Mouse (Mus musculus) lung, postnatal 14 days (tissue): ENCODE measurements at regions not wholly inside any gene's neighbourhood (a gene's known extent, or its start where the extent isn't known, plus 50 kb on each side); places are given as distances from the start of the nearest gene placed in this dataset.

Experiments
- DNase-seq: peaks from one replicate; pipeline ENCODE4 v3.0.0; 2021

DNA sequence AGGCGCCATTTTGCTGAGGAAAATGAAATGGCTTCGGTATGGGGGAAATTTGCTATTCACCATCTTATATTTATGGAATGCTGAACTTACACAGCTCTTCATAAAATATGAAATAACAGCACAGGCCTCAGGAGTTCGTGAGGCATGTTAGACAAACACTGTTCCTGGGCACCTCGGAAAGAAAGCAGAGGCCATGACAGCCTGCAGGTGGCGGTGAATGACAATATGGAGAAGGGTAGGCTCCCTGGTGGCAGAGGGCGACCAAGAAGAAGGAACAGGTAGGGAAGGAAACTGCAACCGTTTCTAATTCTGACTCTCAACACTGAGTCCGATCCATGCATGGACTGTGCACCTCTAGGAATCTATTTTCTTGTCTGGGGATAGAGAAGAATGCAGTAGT lies 553.6 kb upstream of the Tmpo start:
- DNase-seq, result peak; percentile 1

DNA sequence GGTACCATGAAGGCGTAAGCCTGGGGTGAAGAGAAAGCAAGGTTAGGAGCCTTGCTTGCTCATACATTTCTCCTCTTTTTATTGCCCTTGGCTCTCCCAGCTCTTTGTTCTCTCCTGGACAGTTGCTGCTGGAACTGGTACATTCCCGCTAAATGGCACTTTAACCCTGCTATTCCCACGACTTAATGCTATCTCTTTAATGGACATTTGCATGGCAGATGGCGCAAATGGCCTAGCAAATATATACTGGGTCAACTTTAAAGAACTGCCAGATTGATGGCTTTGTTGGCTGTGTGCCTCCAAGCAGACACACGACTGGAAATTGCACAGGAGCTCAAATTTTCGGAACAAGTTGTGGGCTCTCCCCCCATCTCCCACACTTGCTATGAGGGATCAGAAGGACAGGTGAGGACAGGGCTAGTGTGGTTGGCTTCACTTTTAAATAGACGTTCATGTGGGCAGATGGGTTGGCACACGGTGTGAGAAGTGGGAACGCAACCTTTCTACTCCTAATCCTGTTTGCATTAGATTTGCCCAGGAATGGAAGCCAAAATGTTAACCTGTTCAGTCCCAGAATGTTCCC lies 551.0 kb upstream of the Tmpo start:
- no peak for DNase-seq

DNA sequence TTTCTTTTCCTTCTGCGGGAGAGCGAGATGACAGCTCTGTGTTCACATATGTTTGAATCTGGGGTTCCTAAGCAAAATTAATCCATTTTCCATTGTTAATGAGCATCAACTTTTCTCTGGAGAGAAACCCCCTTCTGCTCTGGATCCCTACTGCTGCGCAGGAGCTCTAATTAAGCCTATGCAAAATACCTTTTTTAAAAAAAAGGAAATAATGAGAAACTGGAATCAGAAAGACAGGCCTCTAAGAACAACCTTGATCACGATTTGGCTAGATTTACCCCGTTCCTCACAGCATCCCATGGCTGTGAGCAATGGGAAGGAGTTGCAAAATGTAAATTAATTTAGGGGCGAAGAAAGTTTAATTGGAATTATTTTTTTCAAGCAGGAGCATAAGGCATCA lies 548.9 kb upstream of the Tmpo start:
- no peak for DNase-seq

DNA sequence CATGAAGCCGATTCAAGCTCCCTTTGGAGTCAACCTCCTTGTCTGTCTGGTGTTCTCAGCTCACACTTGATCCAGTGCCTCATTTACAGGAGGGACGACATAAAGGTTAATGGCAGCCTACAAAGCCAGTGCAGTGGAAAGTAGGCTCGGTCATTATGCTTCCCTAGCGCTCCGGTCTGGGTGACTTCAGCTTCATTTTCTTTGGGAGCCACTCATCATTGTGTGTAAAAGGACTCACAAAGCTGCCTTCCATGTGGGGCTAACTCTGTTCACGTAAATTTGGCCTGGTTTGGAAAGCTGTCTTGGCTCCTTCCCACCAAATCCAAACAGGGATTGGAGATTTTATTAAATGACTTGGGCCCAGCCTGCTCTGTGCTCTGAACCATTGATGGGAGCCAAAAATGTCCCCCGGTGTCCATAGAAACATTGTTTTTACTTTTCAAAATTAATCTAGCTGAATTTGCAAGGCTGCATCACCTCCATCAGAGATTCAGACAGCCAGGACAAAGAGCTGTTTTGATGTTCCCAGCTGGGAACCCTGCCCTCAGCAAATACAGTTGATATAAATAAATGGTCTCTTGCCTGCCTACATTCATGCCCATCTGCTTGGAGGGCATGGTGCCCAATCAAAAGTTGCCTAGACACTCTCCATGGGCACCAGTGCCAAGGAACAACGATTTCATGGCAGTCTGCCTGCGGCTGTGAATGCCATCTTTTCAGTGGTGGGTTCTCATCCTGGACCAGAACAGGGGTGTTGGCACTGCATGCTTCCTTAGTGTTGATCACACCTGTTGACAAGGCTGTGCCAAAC lies 538.7 kb upstream of the Tmpo start:
- DNase-seq, result no peak

DNA sequence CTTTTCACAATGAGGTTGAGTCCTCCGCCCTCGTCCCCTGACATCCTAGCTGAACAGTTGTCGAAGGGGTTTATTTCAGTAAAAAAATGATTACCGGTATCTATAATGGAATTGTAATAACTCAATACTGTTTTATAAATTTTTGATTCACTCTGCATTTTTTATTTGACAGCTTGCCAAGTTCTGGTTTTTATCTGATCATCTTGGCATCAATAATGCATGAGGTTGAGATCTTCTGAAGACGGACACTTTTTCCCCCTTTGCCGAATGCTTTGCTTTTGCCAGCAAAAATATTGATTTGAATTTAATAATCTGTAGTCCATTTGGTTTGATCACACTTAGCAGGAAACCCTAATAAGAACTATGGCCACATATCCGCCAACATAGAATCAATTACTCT lies 535.5 kb upstream of the Tmpo start:
- DNase-seq, result no peak

DNA sequence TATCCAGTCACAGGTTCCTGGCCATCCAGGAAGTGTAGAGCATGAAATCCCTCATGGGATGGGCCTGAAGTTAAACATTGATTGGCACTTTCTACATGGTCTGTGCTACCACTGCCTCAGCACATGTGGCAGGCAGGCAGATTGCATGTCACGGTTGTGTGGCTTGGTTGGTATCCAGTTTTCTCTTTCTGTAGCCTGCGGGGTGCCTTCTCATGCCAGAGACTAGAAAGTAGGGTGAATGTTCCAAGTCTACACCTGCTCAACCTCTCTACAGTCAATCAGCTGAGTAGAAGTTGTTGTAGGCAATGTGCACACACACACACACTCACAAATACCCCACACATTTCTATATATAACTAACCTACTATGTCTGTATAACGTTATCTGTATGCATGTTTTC lies 533.5 kb upstream of the Tmpo start:
- DNase-seq, result no peak

DNA sequence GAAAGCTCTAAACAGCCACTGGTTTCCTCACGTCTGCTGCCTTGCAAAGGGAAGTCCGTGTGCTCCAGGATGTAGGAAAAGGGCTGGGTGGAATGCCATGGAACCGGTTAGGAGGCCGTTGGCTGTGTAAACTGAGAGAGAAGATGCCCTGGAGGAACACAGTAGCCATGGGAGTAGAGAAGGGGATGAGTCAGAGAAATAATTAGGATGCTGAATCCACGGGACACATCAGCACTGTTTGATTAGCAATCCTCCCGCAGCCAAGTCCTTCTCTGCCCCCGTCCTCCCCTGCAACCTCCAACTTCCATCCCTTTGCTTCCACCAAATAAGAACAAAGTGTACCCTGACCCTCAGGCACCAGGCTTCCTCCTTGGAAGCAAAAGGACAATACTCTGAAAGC lies 532.4 kb upstream of the Tmpo start:
- DNase-seq, result no peak

DNA sequence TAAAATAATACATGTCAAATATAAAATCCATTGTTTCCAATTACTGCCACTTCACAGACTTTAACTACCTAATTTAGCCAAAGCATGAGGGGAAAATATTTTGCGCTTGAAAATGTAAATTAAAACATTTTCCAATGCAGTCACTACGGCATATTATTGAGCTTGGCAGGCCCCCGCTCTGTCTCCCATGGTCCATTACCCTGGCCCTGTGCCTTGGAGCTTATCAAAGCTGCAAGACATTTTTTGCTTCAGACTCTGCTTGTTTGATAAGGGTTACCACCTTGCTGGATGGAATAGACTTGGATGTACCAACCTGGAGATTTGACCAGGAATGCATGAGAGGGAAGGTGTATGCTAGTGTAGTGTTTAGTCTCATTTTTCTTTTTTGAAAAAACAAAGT lies 525.7 kb upstream of the Tmpo start:
- no peak for DNase-seq

DNA sequence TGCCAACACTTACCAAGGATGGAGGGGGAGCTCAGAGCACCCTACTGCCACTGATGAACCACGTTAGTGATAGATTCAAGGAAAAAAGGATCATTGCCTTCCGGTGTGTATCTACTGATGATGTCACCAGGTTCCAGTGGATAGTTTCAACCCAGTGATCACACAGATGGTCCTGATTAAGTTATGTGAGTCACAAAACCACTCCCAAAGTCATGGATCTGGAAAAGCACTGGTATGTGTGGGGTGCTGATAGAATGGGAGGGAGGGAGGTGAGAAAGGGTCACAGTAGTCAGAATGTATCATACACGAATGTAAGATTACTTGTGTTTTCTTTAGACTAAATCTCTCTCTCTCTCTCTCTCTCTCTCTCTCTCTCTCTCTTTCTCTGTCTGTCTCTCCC lies 523.6 kb upstream of the Tmpo start:
- DNase-seq, result no peak

DNA sequence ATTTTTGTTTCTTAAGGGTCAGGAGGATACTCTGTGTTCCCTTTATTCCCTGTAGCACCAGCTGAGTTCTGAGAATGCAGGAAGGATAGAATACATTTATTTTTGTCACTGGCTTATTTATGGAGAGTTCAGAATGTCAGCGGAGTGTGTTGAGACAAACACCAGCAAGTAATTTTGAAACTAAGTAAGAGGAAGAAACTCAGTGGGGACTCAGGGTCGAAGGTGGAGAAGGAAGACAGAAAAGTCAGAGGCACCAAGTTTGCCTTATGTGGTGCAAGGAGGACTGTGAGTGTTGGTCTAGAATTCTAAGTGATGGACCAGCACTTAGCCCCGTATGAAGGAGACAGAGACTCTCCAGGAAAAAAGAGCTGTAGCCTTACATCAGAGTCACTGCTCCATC lies 520.7 kb upstream of the Tmpo start:
- no peak for DNase-seq

DNA sequence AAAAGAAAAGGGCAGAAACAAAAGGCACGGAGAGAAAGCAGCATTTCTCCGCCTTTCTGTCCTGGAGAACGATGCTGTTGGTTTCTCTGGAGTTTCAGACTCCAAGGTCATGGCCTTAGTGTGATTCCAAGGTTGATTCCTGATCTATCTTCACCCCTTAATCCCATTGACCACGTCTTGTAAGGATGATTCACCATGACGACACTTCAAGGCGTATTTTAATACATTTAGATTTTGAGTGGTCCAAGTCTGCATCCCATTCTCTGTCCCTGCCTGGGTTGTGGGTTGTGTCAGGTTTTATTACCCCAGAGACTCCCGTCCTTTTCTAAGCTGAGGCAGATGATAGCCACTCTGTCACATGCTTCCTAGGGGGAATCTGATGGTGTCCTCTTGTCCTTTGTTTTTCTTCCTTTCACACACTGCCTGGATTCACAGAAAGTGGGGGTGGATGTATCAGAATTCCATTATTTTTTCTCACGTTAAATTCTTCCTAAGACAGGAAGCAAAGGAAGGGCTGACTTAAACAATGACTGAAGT lies 505.0 kb upstream of the Tmpo start:
- no peak for DNase-seq

DNA sequence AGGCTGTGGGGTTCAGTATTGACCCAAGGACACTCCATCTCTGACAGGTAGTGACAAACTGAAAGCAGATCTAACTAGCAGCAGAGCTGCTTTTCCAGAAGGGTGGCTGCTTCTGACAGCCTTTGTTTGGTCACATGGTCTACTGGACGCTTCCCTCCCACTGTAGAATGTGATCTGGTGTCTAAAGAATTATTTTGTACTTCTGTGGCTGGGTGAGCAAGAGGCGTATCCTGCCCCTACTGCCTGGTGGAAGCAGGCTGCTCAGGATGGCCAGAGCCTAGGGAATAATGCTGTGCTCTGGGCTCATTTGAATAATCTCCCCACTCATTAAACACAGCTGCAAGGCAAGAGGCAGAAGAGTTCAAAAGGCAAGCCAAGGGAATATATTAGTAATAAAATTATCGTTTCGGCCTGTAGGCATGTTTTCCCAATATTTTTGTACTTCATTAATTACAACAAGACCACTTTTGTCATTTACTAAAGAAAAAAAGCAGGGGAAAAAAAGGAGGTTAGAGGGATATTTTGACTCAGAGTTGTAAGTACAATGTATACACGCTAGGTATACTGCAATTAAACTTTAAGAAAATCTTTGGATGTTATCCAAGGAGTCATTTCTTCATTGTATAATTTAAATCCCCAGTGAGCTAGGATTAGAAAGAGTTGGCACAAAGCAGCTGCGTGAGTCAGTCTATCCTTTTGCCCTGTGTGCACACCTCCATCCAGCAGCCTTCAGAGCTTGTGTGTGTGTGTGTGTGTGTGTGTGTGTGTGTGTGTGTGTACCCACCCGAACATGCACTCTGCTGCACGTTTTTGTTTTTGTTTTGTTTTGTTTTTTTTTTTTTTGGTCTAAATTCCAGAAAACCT lies 504.3 kb upstream of the Tmpo start:
- no peak for DNase-seq

DNA sequence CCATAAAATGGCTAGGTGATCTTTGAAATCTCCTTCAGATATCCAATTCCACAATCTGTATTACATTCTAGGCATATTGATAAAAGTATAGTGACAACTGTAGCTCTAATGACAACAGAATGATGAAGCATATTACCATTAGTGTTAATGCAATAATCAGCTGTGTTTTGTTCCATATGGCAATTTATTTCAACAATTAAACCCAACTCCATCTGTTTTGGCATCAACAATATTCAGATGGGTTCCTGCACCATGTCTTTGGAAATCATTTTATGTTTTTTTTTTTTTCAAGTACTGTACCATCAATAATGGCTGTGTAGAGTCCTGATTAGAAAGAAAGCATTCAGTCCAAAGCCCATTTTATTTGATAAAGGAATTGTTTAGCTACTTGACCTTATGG lies 498.5 kb upstream of the Tmpo start:
- DNase-seq, result no peak

DNA sequence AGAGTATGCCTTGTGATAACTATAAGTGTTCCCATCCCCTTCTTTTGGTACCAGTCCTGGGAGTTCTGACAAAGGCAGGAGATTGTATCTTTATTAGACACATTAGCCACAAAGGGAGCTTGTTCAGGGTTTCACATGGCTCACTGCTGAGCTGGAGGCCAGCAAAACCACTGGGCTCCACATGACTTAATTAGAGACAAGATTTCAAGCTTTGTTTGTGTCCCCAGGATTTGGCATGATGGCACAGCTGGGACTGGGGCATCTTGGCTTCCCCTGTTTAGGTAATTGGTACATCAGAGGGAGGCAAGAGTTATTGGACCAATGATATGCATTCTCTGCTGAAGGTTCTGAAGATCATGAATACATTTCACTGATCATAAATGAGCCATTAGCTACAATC lies 456.8 kb upstream of the Tmpo start:
- DNase-seq, result no peak

DNA sequence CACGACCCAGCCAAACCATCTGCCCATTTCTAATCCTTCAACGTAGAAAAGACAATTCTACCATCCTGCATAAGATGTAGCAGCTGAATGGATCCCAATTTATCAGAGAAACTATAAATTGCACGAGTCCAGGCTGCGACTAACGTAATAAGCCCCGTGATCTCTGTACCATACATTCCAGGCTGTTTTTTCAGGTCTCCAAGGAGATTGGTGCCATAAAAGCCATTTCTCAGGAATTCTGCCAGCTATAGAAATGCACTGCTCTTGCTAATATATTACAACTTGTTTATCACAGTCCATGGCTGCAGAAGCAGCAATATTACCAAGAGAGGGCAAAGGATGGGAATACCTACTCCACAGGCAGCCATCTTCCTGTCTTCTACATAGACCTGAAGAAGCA lies 447.6 kb upstream of the Tmpo start:
- no peak for DNase-seq

DNA sequence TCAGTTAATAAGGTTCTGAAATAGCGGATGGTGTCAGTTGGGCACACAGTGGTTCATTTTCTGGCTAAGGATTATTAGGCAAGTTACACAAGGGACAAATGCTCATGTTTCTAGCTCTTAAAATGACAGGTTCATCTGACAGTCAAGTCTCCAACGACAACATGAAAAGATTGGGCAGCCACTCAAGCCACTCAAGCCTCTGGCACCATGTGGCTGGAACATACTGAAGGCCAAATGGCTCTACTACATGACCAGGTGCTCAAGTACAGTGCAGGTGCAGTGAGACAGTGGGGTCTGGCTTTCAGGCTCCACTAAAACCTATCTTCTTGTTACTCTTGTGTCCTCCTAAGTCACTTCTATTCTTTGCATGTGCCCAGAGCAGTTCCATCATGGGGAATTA lies 441.2 kb upstream of the Tmpo start:
- DNase-seq, result no peak

DNA sequence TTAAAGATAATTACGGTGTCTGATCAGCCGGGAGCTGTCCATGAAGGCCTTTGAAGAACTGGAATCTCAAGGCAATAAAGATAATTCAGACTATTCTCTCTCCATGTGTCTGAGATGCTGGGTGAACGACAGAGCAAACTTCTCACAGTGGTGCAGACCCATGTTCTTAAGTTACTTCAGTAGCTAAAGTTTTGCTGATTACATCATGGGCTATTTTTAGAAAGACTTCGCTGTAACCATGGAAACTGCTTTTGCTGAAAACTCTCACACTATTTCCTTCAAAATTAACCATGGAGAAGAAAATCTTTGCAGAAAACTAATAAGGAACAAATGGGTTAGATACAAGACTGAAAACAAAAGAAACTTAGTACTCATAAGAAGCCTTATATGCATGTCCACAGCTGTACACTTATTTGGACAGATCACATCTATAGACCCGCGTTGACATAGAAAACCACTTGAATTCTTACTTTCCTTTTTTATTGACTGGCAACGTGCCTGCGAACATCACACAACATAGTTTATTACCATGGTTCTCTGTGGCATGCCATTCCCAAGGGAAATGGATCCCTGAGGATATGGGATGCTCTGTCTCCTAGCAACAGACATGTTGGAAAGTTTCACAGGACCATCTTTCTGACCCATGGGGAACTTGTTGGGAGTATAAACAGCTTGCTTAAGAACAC lies 432.8 kb upstream of the Tmpo start:
- DNase-seq, result no peak

DNA sequence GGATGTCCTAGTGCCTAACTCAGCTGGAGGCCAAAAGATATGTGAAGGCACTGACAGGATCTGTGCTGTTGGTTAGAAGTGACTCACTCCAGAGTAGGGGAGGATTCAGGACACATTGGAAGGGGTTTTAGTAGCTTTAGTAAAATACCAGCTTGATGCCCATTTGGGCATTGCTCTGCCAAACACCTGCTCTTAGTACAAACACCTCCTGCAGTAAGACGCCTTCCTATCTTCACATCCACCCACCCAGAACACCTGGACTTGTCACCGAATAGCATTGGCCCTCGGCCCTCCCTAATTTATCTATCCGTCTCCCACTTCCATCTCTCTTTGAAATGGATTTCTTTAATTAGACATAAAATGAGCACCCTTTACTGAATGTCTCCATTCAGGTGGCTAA lies 430.9 kb upstream of the Tmpo start:
- no peak for DNase-seq

DNA sequence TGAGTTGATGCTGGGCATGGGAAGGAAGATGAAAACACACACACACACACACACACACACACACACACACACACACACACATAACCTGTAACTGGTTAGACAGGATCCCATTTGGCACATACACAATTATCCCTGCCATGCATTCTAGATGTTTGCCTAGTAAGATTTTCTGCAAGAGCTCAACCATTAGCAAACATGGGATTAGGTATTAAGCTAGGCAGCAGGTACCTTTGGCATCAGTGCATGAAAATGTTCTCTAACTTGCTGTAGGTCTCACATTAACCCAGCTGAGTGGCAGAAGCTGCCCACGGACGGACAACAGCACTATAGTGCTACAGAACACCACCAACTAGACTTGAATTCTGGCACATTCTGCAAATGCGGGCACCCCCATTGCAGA lies 413.8 kb upstream of the Tmpo start:
- no peak for DNase-seq

DNA sequence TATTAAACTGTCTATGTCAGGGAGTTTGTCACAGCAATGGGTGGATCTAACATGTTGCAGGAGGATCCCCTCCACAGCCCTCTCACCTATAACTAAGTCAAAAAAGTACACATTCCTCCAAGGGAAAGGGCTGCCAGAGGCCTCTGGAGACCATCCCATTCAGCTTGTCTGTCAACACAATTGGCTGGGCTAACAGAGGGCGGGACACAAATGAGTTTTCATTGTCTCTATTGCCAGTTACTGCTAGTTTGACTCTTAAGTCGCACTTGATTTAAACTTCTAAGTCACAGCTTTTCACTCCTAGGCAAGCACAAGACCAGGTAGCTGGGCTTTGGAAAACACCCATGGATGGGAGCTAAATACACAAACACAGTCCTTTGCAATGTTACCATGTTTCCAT lies 412.3 kb upstream of the Tmpo start:
- DNase-seq, result no peak

DNA sequence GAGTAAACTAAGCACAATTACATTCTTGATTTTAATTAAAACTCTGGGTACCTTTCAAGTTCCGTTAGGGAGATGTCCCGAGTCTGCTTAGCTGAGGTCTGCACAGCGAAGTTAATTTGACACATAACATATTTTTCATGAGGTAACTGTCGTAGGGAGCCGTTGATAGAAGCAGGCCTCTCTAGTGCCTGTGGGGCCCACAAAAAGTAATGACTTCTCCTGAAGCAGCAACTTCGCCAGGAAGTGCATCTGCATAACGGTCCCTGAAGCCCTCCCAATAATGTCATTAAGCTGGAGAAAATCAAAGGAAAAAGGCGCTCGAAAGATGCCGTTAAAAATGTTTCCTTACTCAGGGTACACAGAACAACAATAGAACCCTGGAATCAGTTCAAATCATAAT lies 410.7 kb upstream of the Tmpo start:
- no peak for DNase-seq

DNA sequence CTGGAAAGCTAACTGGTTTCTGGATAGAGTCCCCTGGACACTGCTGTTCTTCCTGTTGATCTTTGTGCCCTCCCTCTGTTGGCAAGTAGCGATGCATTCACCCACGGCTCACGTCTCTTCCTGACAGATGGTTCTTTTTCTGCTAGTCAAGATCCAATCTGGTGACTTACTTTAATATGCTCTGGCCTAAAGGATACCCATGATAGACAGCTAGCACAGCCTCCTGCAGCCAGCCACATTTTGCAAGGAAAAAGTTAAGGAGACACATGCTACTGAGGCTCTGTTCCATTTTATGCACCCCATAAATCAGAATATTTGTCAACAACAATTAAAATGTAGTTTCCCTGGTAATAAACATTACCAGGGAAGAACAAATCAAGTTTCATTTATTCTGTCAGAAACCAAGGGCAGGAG lies 410.3 kb upstream of the Tmpo start:
- no peak for DNase-seq

DNA sequence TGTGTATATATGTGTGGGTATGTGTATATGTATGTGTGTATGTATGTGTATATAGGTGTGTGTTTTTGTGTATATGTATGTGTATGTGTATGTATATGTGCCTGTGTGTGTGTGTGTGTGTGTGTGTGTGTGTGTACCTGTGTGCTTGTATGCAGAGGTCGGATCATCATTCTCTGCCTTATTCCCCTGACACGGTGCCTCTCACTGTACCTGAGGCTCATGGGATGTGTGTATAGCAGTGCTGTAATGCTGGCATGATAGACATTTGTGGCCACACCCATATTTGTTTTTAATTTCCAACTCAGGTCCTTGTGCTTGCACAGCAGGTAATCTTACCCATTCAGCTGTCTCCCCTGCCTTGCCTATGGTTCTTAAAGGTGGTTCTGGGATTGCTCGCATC lies 402.1 kb upstream of the Tmpo start:
- no peak for DNase-seq
